Mouse (Mus musculus) intestine, embryonic 14.5 days (tissue): ENCODE measurements around the gene Fhod1. TPM values are rescaled to one million over a fixed set of nuclear protein-coding genes. Genes with fewer than 3 reads are reported as not detected.

Source experiments
- ATAC-seq: fragments of 200-750 bp; cut with Nextera tagmentation; replicated peaks from 2 replicates; pipeline ENCODE4 v1.8.0; 2017; ENCODE audit warnings: low read depth, moderate number of reproducible peaks, moderate TSS enrichment, moderate library complexity; ENCODE audit not compliant: low FRiP score, low TSS enrichment
- DNase-seq: peaks from one replicate; pipeline ENCODE4 v3.0.0-alpha.2; 2018; ENCODE audit warnings: low spot score
- H3K27ac ChIP-seq: fragments of 300-500 bp; sonication (generic); 2 replicates; pipeline ENCODE4 v1.5.1; 2014; ENCODE audit warnings: low read depth, mild to moderate bottlenecking, control low read depth
- H3K27me3 ChIP-seq: fragments of 300-500 bp; sonication (generic); replicated peaks from 2 replicates; pipeline ENCODE4 v1.6.1; 2014; ENCODE audit warnings: low read length, control low read depth; ENCODE audit not compliant: control insufficient read depth, insufficient read depth
- H3K36me3 ChIP-seq: fragments of 300-500 bp; sonication (generic); 2 replicates; pipeline ENCODE4 v1.6.1; 2014; ENCODE audit warnings: low read length, control low read depth; ENCODE audit not compliant: control insufficient read depth, insufficient read depth
- H3K4me1 ChIP-seq: fragments of 300-500 bp; sonication (generic); replicated peaks from 2 replicates; pipeline ENCODE4 v1.6.1; 2014; ENCODE audit warnings: low read length, control low read depth, mixed read lengths; ENCODE audit not compliant: control insufficient read depth, insufficient read depth
- H3K4me2 ChIP-seq: fragments of 300-500 bp; sonication (generic); 2 replicates; pipeline ENCODE4 v1.6.1; 2014; ENCODE audit warnings: low read length
- H3K4me3 ChIP-seq: fragments of 300-500 bp; sonication (generic); 2 replicates; pipeline ENCODE4 v1.5.1; 2014; ENCODE audit warnings: low read depth, low read length, control low read depth, mixed read lengths
- H3K9ac ChIP-seq: fragments of 300-500 bp; sonication (generic); 2 replicates; pipeline ENCODE4 v1.6.1; 2014; ENCODE audit warnings: mild to moderate bottlenecking, low read length
- H3K9me3 ChIP-seq: fragments of 300-500 bp; sonication (generic); 2 replicates; pipeline ENCODE4 v1.6.1; 2016; ENCODE audit warnings: low read length, control low read depth; ENCODE audit not compliant: control insufficient read depth
- WGBS: fragments of 180-500 bp; shearing (Covaris S2); extraction: QIAGEN DNeasy Blood & Tissue Kit; methylation state at CpG from one replicate; pipeline ENCODE4 v1.1.7; 2014; 5-methylcytosine and 5-hydroxymethylcytosine counted together
- polyA plus RNA-seq: library from polyadenylated mRNA; unstranded; fragments of >200 nt; fragmentation: Nextera tagmentation; extraction: Ambion mirVana; gene quantifications from 2 replicates; pipeline ENCODE4 v1.2.1, GENCODE M21; 2014

Gene Fhod1
- polyA plus RNA-seq, 1 experiment from 2014 or later = 3.5 TPM

GRCm38 (mm10) chr8:105345061-105345975 lies 2.4 kb downstream of the Fhod1 start:
- DNase-seq (no peak), ATAC-seq (no peak)
- Histone ChIP-seq H3K4me2 (peak overlapping the region; percentile 77), H3K4me1 (peaks cover 39% of the 10 kb centered on the region), H3K4me3 (no peak overlapping the region), H3K36me3 (no peaks in the 10 kb centered on the region), H3K9ac (0 out of 2 replicates have a peak overlapping the region, but pooled peaks have one; percentile 10), H3K27ac (no peak overlapping the region), H3K27me3 (0 out of 2 replicates have a peak, but pooled peaks cover 3% of the 10 kb centered on the region), H3K9me3 (no peaks in the 10 kb centered on the region)
- WGBS = 40% methylated on average over 7 of the region's 7 CpGs

DNA sequence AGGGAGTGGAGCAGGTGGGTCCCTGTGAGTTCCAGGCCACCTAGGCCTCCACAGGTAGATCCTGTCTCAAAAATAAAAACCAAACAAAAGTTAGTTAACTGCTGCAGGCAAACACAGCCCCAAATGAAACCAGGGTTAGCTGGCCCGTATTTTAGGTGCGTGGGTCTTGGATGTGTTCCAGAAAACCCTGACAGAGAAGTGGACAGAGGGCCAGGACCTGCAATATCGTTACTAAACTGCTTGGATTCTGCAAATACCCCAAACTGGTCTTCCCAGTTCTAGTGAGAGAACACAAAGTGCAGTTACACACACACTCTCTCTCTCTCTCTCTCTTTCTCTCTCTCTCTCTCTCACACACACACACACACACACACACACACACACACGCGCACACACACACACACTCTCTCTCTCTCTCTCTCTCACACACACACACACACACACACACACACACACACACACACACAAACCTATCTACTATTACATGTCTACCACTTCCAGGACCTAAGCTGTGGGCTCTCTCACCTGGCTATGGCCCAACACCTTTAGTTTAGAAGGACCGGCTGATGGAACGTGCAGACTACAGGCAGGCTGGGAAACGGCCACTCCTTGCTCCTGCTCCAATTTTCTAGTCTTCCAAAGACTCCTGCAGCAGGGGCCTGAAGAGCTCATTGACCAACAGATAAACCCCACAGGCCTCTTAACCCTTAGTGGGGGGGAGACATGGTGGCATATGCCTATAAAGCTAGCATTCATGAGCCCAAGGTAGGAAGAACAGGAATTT lies 3.8 kb downstream of the Fhod1 start:
- Histone ChIP-seq H3K4me2 (no peak overlapping the region), H3K36me3 (no peaks in the 10 kb centered on the region), H3K4me1 (peaks cover 39% of the 10 kb centered on the region)

GRCm38 (mm10) chr8:105342768-105343167 lies 5.0 kb downstream of the Fhod1 start:
- Histone ChIP-seq H3K9ac (no peak overlapping the region), H3K4me1 (peaks cover 35% of the 10 kb centered on the region)

More for the DNA sequence above, 3.8 kb downstream of the Fhod1 start:
- H3K9me3 ChIP-seq = no peaks in the 10 kb centered on the region
- H3K27me3 ChIP-seq = no peaks in the 10 kb centered on the region
- H3K27ac ChIP-seq = 0 out of 2 replicates have a peak overlapping the region, but pooled peaks have one; percentile 33
- no peak overlapping the region for H3K9ac ChIP-seq
- no peak for ATAC-seq
- H3K4me3 ChIP-seq = no peak overlapping the region
- 60% methylated on average over 8 of the region's 8 CpGs for WGBS
- no peak for DNase-seq

GRCm38 (mm10) chr8:105341399-105341798 lies 6.4 kb downstream of the Fhod1 start:
- Histone ChIP-seq H3K4me1 (peaks cover 30% of the 10 kb centered on the region), H3K27ac (peak overlapping the region; percentile 52; the same call in 1 of the 2 replicates), H3K36me3 (peaks cover 22% of the 10 kb centered on the region), H3K4me3 (no peak overlapping the region), H3K27me3 (no peaks in the 10 kb centered on the region), H3K9me3 (no peaks in the 10 kb centered on the region), H3K9ac (no peak overlapping the region), H3K4me2 (no peak overlapping the region)
- DNase-seq (no peak), ATAC-seq (no peak)
- WGBS = 38% methylated on average over 8 of the region's 8 CpGs

More at GRCm38 (mm10) chr8:105342768-105343167, 5.0 kb downstream of the Fhod1 start:
- H3K4me3 ChIP-seq = no peak overlapping the region
- no peaks in the 10 kb centered on the region for H3K27me3 ChIP-seq
- no peak overlapping the region for H3K27ac ChIP-seq
- no peaks in the 10 kb centered on the region for H3K9me3 ChIP-seq
- peaks cover 9% of the 10 kb centered on the region for H3K36me3 ChIP-seq
- DNase-seq (no peak), ATAC-seq (no peak)
- H3K4me2 ChIP-seq = no peak overlapping the region
- 62% methylated on average over 4 of the region's 4 CpGs for WGBS

DNA sequence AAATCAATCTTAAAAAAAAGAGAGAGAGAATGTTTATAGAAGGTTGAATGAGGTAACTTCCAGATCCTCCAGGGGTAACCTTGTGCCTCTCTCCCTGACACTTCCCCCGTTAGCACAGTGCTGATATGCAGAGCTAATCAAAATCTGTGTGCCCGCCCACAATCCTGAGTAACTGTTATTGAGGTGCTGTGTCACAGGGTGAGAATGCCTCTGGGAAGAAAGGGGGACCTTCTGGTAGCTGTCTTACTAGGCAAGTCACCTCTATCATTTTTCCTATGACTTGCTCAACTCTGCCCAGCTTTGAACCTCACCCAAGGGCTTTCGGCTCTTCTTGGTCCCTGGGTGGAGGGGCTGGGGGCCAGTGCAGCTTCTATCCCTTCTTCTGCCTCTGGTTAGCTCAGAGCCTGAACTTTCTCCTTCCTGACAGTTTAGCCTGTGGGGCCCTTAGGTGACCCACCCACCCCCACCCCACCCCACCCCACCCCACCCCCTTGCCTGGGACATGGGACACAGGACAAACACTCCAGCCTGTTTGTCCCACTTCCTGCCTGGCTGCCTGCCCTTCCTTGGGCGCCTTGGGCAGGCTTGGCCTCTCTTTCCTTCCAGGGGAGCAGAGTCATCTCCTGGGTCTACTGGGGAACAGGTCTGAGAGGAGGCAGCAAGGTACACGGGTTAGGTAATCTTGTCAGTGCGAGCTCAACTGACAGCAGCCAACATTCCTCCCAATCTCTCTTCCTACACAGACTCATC lies 7.7 kb downstream of the Fhod1 start:
- H3K27me3 ChIP-seq = no peaks in the 10 kb centered on the region
- WGBS = 59% methylated on average over 6 of the region's 6 CpGs
- H3K4me2 ChIP-seq = no peak overlapping the region
- H3K36me3 ChIP-seq = peaks cover 35% of the 10 kb centered on the region
- peaks cover 17% of the 10 kb centered on the region for H3K4me1 ChIP-seq
- no peaks in the 10 kb centered on the region for H3K9me3 ChIP-seq
- DNase-seq (no peak), ATAC-seq (no peak)
- no peak overlapping the region for H3K27ac ChIP-seq
- H3K4me3 ChIP-seq = no peak overlapping the region
- H3K9ac ChIP-seq = no peak overlapping the region

GRCm38 (mm10) chr8:105338992-105339391 lies 8.8 kb downstream of the Fhod1 start:
- Histone ChIP-seq H3K9ac (no peak overlapping the region), H3K4me2 (no peak overlapping the region), H3K4me3 (no peak overlapping the region), H3K4me1 (peaks cover 7% of the 10 kb centered on the region), H3K9me3 (no peaks in the 10 kb centered on the region), H3K36me3 (peaks cover 46% of the 10 kb centered on the region), H3K27ac (no peak overlapping the region), H3K27me3 (no peaks in the 10 kb centered on the region)
- DNase-seq (no peak), ATAC-seq (no peak)
- 31% methylated on average over 4 of the region's 4 CpGs for WGBS

- H3K9me3 ChIP-seq = no peaks in the 10 kb centered on the region
- no peak overlapping the region for H3K4me3 ChIP-seq
- DNase-seq (no peak), ATAC-seq (no peak)
- H3K4me1 ChIP-seq = peaks cover 7% of the 10 kb centered on the region
- H3K27me3 ChIP-seq = no peaks in the 10 kb centered on the region
- no peak overlapping the region for H3K9ac ChIP-seq
- H3K4me2 ChIP-seq = no peak overlapping the region
- H3K27ac ChIP-seq = no peak overlapping the region
- 58% methylated on average over 32 of the region's 32 CpGs for WGBS
- peaks cover 63% of the 10 kb centered on the region for H3K36me3 ChIP-seq
Observed at GRCm38 (mm10) chr8:105336373-105337130, 11.2 kb downstream of the Fhod1 start.
